Mouse (Mus musculus) heart, embryonic 12.5 days (tissue): ENCODE data around the gene Sag. TPM values are rescaled to one million over a fixed set of nuclear protein-coding genes. Genes with fewer than 3 reads are reported as not detected.
A peak's percentile ranks its signal among the peaks of the same experiment; 100 is the strongest.

Source experiments
- ATAC-seq: fragments of 200-750 bp; cut with Nextera tagmentation; 2 replicates; pipeline ENCODE4 v1.8.0; 2017; ENCODE audit warnings: moderate TSS enrichment, moderate library complexity; ENCODE audit not compliant: insufficient number of reproducible peaks, low FRiP score
- H3K27ac ChIP-seq: fragments of 300-500 bp; sonication (generic); 2 replicates; pipeline ENCODE4 v1.5.1; 2016; ENCODE audit warnings: mild to moderate bottlenecking, moderate library complexity; ENCODE audit not compliant: poor library complexity, severe bottlenecking
- H3K27me3 ChIP-seq: fragments of 300-500 bp; sonication (generic); replicated peaks from 2 replicates; pipeline ENCODE4 v1.6.1; 2016; ENCODE audit warnings: mild to moderate bottlenecking, moderate library complexity
- H3K36me3 ChIP-seq: fragments of 300-500 bp; sonication (generic); 2 replicates; pipeline ENCODE4 v1.6.1; 2016; ENCODE audit warnings: mild to moderate bottlenecking, moderate library complexity
- H3K4me1 ChIP-seq: fragments of 300-500 bp; sonication (generic); replicated peaks from 2 replicates; pipeline ENCODE4 v1.6.1; 2016; ENCODE audit warnings: mild to moderate bottlenecking
- H3K4me2 ChIP-seq: fragments of 300-500 bp; sonication (generic); 2 replicates; pipeline ENCODE4 v1.6.1; 2016; ENCODE audit warnings: mild to moderate bottlenecking, moderate library complexity
- H3K4me3 ChIP-seq: fragments of 300-500 bp; sonication (generic); 2 replicates; pipeline ENCODE4 v1.5.1; 2016; ENCODE audit warnings: mild to moderate bottlenecking
- H3K9ac ChIP-seq: fragments of 300-500 bp; sonication (generic); 2 replicates; pipeline ENCODE4 v1.6.1; 2016; ENCODE audit warnings: mild to moderate bottlenecking, moderate library complexity
- H3K9me3 ChIP-seq: fragments of 300-500 bp; sonication (generic); replicated peaks from 2 replicates; pipeline ENCODE4 v1.6.1; 2016; ENCODE audit warnings: mild to moderate bottlenecking, moderate library complexity
- WGBS: fragments of 180-500 bp; shearing (Covaris S2); methylation state at CpG from one replicate; pipeline ENCODE4 v1.1.7; 2016; 5-methylcytosine and 5-hydroxymethylcytosine counted together
- polyA plus RNA-seq: library from polyadenylated mRNA; unstranded; fragments of >200 nt; fragmentation: Nextera tagmentation; extraction: Ambion mirVana; gene quantifications from 2 replicates; pipeline ENCODE4 v1.2.1, GENCODE M21; 2016

The Sag gene
- polyA plus RNA-seq, 1 experiment from 2014 or later: 0.70 TPM

DNA sequence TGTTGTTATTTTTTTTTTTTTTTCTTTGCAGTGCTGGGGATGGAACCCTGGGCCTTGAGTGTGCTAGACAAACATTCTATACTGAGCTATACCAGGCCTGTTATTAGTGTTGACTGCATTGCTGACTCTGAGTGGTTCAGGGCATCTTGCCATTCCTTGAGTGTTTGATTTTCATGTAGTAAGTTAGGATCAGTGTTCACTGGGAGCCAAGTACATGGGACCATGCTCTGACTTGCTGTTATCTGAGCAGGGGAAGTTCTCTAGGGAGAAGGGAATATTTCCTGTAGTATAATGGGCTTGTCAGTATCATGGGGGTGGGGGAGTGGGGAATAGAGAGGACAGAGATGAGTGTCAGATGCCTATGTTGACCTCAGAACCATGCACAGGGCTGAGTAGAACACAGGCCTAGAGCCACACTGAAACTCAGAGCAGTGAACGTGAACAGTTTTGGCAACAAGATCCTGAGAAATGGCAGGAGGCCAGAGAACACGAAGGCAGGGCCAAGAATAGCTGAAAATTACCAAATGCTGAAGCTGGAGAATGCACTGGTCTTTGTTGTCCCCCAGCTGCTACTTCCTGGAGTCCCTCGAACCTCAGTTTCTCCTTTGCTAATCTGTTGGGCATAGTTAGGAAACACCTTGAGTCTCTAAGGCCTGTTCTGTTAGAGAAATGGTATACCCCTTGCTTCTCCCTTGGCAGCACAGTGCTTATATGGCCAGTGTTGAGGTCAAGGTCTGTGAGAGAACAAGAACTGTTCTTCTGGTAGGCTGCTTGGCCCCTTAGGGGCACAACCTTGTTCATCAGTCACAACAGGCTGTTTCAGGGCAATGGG is 76.2 kb downstream of the Sag start:
- peaks cover 67% of the 10 kb centered on the region for H3K4me1 ChIP-seq
- H3K27ac ChIP-seq: peak overlapping the region; percentile 90
- no peak overlapping the region for H3K4me2 ChIP-seq
- no peak overlapping the region for H3K4me3 ChIP-seq
- H3K9me3 ChIP-seq: no peaks in the 10 kb centered on the region
- H3K36me3 ChIP-seq: peaks cover 14% of the 10 kb centered on the region
- H3K27me3 ChIP-seq: no peaks in the 10 kb centered on the region
- ATAC-seq: peak; percentile 61
- H3K9ac ChIP-seq: no peak overlapping the region
- WGBS: 12% methylated on average over 3 of the region's 3 CpGs

DNA sequence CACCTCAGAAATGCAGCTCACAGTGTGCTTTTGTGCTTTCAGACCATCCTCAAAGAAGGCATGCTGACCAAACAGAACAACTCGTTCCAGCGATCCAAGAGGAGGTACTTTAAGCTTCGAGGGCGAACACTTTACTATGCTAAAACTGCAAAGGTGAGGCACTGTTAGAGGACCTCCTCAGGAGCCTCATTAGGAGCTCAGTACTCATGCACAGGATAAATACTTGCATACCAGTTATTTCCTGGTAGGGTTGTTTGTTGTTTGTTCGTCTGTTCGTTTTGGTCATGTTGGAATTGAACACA is 76.8 kb downstream of the Sag start:
- 86% methylated on average over 6 of the region's 6 CpGs for WGBS
- H3K27ac ChIP-seq: peak overlapping the region; percentile 90
- H3K4me1 ChIP-seq: peaks cover 62% of the 10 kb centered on the region
- H3K4me3 ChIP-seq: no peak overlapping the region
- ATAC-seq: no peak
- no peak overlapping the region for H3K4me2 ChIP-seq
- peaks cover 18% of the 10 kb centered on the region for H3K36me3 ChIP-seq
- H3K27me3 ChIP-seq: no peaks in the 10 kb centered on the region
- no peak overlapping the region for H3K9ac ChIP-seq
- H3K9me3 ChIP-seq: no peaks in the 10 kb centered on the region

DNA sequence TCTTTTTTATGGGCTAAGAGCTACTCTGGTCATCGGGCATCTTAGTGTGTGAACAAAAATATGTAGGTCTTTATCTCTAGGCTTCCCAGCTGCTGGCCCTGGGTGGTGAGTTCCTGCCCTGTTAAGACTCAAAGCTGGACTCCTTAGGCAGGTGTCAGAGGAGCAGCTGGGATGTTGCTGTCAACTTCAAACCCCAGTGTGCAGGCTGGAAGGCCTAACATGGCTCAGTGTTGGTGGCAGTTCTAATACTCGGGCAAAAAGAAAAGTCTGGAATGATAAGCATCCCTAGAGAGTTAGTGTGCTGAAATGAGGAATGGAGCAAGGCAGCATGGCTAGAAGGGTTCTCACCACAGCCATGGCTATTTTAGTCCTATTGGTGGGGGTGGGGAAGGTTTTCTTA is 77.4 kb downstream of the Sag start:
- no peaks in the 10 kb centered on the region for H3K27me3 ChIP-seq
- H3K9me3 ChIP-seq: no peaks in the 10 kb centered on the region
- 8% methylated on average over 2 of the region's 2 CpGs for WGBS
- H3K4me3 ChIP-seq: no peak overlapping the region
- ATAC-seq: peak; percentile 56
- peaks cover 59% of the 10 kb centered on the region for H3K4me1 ChIP-seq
- H3K27ac ChIP-seq: peak overlapping the region; percentile 90
- peak overlapping the region; percentile 2; the same call in 1 of the 2 replicates for H3K4me2 ChIP-seq
- peaks cover 21% of the 10 kb centered on the region for H3K36me3 ChIP-seq
- H3K9ac ChIP-seq: no peak overlapping the region

DNA sequence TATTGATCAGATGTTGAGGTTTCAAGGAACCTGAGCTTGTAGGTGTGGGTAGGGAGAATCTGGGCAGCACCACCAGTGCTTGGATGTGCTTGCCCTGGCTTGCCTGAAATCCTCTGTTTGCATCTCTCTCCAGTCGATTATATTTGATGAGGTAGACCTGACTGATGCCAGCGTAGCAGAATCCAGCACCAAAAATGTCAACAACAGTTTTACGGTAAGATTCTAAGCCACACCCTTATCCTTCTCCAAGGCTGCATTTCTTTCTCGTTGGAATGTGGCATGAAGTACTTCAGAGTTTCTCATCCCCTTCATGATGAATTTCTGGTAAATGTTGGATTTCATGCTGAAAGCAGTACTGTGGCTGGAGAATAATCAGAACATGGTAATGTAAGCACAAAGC is 78.2 kb downstream of the Sag start:
- WGBS: 50% methylated on average over 4 of the region's 4 CpGs
- no peak overlapping the region for H3K4me2 ChIP-seq

DNA sequence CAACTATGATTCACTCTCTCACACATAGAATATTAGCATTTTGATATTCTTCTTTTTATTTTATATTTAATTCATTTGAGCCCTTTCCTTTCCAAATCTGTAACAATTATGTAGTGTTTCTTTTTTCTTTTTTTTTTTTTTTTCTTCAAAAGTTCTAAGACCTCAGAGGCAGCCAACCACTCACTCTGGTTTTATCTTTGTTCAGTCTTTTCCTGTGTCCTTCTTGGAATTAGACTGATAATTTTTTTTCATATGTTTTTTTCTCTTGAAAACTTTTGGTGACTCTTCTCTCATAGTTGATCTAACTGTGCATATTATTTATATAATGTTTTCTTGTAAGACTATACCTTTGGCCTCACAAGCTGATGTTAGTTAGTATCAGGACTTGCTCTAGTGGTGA is 79.1 kb downstream of the Sag start:
- H3K9ac ChIP-seq: no peak overlapping the region
- H3K4me3 ChIP-seq: no peak overlapping the region
- no peak for ATAC-seq
- H3K9me3 ChIP-seq: no peaks in the 10 kb centered on the region
- no peaks in the 10 kb centered on the region for H3K27me3 ChIP-seq
- peaks cover 25% of the 10 kb centered on the region for H3K36me3 ChIP-seq
- H3K27ac ChIP-seq: no peak overlapping the region
- peaks cover 42% of the 10 kb centered on the region for H3K4me1 ChIP-seq
- H3K4me2 ChIP-seq: no peak overlapping the region

More for the DNA sequence above, 78.2 kb downstream of the Sag start:
- Histone ChIP-seq H3K36me3 (peaks cover 25% of the 10 kb centered on the region), H3K27ac (peak overlapping the region; percentile 90), H3K4me1 (peaks cover 50% of the 10 kb centered on the region), H3K27me3 (no peaks in the 10 kb centered on the region), H3K4me3 (no peak overlapping the region), H3K9me3 (no peaks in the 10 kb centered on the region), H3K9ac (no peak overlapping the region)
- ATAC-seq: no peak

DNA sequence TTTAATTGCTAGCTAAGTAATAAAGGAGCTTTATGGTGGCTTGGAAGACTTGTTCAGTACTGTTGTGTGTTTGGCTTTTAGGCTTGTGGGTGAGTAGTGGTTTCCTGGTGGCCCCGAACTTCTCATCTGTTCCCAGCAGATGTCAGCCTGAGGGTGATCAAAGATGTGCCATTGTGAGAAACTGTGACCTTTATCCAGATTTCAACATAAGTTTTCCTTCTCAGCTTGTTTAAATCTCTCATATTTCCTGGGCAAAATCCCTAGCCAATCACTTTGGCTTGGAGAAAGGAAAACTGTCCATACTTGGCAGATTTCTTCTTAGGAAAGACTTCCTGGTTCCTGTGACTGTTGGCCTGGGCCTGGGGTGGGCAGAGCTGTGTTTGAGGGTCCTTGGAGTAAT is 87.5 kb downstream of the Sag start:
- Histone ChIP-seq H3K4me3 (no peak overlapping the region), H3K27me3 (no peaks in the 10 kb centered on the region), H3K9ac (no peak overlapping the region), H3K4me1 (peaks cover 13% of the 10 kb centered on the region), H3K27ac (no peak overlapping the region), H3K36me3 (0 out of 2 replicates have a peak, but pooled peaks cover 3% of the 10 kb centered on the region), H3K4me2 (no peak overlapping the region), H3K9me3 (no peaks in the 10 kb centered on the region)
- WGBS: 77% methylated on average over 1 of the region's 1 CpGs
- no peak for ATAC-seq

DNA sequence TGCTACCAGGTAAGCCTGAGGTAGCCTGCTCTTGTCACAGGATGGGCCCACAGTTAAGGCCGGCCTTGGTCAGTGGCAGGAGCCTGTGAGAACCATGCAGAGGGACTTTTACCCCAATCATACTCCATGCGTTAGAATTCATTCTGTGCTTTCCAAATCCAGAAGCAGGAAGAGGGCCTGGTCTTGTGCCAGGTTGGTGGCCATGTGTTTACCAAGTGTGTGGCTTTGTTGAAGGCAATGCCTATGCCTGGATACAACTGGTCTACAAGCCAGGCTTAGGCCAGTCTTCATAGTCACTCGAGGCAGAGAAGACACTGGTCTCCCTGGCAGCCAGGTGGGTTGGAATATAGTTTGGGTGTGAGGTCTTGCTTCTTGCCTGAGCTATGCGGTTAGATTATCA is 88.2 kb downstream of the Sag start:
- Histone ChIP-seq H3K4me2 (no peak overlapping the region), H3K9ac (no peak overlapping the region), H3K27ac (no peak overlapping the region), H3K4me1 (peaks cover 13% of the 10 kb centered on the region), H3K4me3 (no peak overlapping the region), H3K9me3 (no peaks in the 10 kb centered on the region), H3K36me3 (no peaks in the 10 kb centered on the region), H3K27me3 (no peaks in the 10 kb centered on the region)
- ATAC-seq: no peak
- WGBS: 73% methylated on average over 4 of the region's 4 CpGs

DNA sequence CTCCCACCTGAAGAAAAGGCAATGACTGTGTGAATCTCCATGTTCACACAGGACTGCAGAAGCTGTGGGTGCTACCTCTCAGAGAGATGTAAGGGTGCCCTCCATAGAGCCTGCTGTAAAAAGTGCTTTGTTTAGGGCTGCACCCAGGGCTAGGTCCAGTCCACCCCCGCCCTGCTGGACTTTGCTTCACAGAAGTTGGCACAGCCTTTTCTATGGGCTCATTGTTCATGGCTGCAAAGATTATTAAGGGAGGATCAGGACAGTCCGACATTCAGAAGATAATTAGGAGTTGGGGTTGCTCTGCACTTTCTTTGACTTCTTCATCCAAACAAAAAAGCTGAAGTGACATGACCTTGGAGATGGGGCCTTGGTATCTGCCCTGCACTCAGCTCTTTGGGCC is 89.0 kb downstream of the Sag start:
- Histone ChIP-seq H3K27me3 (no peaks in the 10 kb centered on the region), H3K9me3 (no peaks in the 10 kb centered on the region), H3K36me3 (no peaks in the 10 kb centered on the region), H3K4me1 (peaks cover 13% of the 10 kb centered on the region), H3K4me2 (no peak overlapping the region), H3K27ac (no peak overlapping the region), H3K9ac (no peak overlapping the region), H3K4me3 (no peak overlapping the region)
- 78% methylated on average over 2 of the region's 2 CpGs for WGBS
- ATAC-seq: no peak

DNA sequence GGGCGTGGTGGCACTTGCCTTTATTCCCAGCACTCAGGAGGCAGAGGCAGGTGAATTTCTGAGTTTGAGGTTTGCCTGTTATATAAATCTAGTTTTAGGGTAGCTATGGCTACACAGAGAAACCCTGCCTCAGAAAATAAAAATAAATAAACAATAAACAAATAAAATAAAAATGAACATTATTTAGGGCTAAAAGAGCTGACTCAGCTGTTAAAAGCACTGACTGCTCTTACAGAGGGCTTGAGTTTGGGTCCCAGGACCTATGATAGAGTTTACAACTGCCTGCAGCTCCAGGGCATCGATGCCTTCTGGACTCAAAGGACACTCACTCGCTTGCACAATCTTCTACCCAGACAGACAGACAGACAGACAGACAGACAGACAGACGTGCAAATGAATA is 89.9 kb downstream of the Sag start:
- Histone ChIP-seq H3K4me1 (peaks cover 13% of the 10 kb centered on the region), H3K27ac (no peak overlapping the region), H3K4me2 (no peak overlapping the region), H3K4me3 (no peak overlapping the region), H3K9ac (no peak overlapping the region), H3K9me3 (no peaks in the 10 kb centered on the region), H3K27me3 (no peaks in the 10 kb centered on the region), H3K36me3 (no peaks in the 10 kb centered on the region)
- ATAC-seq: no peak
- 86% methylated on average over 4 of the region's 4 CpGs for WGBS

Other genes with a start within 250 kb of the Sag start
- gene Ngef, start 229.8 kb upstream of the Sag start, polyA plus RNA-seq: 0.15 and 0.24 TPM in 2 replicates
- gene Inpp5d, start 183.4 kb upstream of the Sag start, polyA plus RNA-seq: 5.9 and 7.9 TPM in 2 replicates
- 29.8 and 30.5 TPM in 2 replicates for gene Atg16l1, start 47.8 kb upstream of the Sag start, polyA plus RNA-seq
- gene Dgkd, start 49.6 kb downstream of the Sag start, polyA plus RNA-seq: 24.1 TPM in 2 replicates
- gene Usp40, start 204.9 kb downstream of the Sag start, polyA plus RNA-seq: 32.7 and 35.4 TPM in 2 replicates